Mouse (Mus musculus) layer of hippocampus, adult 11-12 months (tissue): Measurements from ENCODE around the gene Cntn5.

Experiments
- DNase-seq: peaks from one replicate; pipeline ENCODE4 v3.0.0; 2022; ENCODE audit warnings: low spot score

Cntn5 gene

DNA sequence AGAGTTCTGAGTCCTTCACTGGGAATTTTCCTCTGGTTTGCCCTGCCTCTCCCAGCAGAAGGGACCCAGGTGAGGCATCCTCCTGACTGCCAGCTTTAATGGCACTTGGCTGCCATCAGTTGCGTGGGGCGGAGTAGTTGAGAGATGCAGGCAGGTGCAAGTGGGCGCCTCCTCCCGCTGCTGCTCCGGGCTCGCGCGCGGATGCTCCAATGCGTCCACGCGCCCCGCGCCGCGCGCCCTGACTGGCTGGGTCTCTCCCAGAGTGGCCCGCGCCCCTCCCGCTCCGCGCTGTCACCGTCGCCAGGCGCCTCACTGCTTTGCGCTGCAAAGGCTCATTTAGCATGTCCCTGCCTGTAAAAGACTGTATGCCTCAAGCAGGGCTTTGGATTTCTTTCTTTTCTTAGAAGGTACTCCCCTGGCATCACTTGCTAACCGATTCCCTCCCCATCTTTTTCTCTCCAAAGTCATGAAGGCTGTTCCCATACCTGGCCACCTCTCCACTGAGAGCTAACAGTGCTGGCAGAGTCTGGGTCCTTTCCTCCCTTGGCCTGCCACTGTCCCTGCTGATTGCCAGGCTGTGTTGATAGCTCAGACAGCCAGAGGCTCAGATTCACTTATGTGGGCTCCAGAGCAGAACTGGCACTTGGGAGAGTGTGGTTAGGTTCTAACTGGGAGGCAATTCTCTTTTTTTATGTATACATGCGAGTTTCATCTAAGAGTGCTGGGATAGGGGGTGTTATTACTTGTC is at the start of gene Cntn5:
Gene Cntn5 (minus strand): TSS at position 160 of the 748 bp plus-strand sequence.
- DNase-seq = peak; percentile 68

DNA sequence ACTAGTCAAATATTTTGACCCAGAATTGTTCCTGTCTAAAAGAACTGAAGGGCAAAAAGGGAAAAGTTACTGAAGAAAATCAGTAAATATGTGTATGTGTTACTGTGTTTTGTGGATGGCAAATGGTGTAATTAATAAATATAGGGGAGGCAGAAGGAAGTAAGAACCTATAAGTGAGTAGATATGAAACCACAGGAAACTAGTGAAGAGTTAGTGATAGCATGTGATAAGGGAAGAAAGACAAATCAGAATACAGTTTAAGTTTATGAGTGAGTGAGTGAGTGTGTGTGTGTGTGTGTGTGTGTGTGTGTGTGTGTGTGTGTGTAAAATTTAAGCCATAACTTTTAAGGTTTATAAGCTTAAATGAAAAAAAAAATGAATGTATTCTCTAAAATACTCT is 45.9 kb upstream of the Cntn5 start:
- no peak for DNase-seq

DNA sequence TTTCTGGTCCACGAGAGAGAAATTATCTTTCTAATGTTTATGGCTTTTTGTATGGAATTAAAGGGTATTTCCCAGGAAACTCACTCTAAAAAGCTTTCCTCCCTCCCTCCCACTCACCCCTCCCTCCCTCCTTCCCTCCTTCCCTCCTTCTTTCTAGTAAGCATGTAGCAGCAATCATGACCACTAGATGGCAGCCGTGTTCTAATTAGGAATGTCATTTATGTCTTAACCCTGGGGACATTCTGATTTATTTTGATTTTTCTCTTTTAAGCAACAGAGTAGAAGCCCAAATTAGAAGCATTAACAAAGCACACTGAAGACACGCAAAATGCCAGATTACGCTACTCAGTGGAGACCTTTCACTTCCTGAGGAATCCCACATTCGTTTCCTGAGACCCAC is 5.0 kb upstream of the Cntn5 start:
- DNase-seq = peak; percentile 81

DNA sequence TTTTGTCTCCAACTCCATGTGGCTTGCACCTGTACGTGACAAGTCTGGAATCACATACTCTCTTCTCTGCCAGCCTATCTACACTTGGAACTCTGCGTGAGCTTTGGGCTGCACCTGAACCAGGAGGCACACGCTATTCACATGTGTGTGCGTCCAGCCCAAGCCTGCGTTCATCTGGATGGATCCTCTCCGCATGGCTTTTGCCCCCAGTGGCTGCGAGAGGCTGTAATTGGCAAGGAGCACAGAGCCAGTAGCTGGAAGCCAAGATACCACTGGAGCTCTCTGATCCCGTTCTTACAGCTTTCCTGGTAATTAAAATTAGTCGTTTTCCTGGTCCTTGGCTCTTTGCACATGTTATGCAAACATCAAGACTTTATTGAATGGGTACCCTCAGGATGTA is 1.1 kb upstream of the Cntn5 start:
- DNase-seq = no peak

DNA sequence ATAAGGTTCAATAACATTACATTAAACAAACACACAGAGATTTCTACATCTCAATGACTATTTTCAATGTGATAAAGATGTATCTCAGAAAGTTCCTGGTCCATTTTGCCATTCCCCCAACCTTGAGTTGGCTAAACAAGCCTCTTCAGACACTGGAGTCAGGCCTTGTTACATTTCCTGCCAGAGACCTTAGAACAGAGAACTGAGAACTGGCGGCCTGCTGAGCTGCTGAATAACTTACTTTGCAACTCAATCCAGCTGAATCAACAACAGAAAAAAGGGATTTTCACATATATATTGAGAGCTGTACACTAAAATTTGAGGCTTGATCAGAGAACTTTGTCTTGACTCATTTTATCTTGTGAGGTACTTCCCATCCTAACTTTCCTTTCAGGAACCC is 24.8 kb downstream of the Cntn5 start:
- no peak for DNase-seq

DNA sequence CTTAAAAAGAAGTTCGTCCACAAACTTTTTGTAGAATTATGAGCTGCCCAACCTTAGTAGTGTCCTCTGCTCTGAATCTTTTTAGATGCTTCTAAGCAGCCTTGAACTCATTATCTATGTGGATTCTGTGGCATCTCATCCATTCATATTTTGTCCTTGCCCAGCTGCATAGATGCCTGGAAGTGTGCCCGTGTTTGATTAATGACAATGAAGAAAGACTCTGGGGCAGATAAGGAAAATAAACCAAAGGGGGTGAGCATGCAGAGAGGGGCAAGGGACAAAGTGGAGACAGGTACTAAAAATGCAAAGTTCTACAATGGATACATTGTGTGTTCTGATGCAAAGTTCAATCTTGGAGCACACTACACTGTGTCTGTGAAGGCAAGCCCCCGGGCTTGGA is 30.7 kb downstream of the Cntn5 start:
- DNase-seq = no peak

DNA sequence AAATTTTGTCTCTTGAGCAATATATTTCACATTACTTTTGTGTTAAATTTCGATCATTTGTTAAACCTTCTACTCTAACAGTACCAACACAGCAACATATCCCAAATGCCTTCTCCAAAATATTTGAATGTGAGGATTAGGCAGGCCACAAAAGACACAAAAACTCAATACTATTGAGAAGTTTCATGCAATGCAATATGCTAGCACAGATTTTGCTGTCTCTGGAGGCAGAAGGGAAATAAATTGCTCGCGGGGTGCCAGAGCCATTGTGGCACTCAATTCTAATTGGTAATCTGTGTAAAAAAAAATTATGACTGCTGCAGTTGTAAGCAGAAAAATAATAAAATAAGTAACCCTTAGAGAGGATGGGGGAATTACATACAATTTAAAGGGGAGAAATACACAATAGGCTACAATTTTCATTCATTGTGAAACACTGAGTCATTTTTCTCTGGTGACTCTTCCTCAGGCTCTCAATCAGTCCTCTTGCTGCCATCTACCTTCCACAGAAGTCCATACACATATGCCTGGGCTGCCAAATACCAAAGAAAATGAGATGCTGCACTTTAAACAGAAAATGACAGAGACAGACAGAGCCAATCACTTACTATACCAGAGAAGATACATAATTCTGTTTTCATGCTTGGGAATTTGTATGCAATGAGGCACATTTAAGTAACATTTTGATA is 48.2 kb downstream of the Cntn5 start:
- no peak for DNase-seq

DNA sequence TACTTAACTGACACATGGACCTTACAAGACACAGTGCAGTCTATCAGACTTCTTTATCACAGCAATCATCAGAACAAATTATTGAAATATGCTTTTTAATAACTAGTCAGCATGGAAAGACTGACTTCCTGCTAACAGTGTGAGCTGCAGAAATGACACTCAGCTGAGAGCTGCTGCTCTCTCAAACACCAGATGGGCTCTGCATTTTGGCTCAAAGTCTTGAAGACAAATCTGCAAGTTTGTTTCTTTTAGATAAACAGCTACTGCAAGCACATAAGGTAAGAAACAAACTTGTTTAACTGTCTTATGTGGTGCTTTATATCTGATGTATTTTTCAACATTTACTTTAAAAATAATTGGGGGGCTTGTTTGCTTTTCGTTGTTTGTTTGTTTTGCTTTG is 87.9 kb downstream of the Cntn5 start:
- no peak for DNase-seq

DNA sequence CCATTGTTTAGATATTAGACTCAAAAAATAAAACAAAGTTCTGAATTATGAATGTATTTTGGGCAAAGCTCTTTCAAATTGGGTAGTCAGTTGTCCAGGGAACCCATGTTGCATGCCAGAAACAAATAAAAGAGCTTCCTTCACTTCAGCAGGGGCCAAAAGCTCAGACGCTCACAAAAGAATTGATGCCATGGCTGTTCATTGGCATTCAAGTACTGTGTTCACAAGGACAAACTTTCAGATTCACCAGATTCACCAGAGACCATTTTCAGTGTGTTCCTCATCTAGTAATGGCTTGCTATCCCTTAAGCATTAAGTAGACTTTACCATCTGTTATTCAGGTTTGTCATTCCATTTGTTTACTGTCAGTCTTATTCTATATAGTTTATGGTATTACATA is 107.4 kb downstream of the Cntn5 start:
- no peak for DNase-seq

DNA sequence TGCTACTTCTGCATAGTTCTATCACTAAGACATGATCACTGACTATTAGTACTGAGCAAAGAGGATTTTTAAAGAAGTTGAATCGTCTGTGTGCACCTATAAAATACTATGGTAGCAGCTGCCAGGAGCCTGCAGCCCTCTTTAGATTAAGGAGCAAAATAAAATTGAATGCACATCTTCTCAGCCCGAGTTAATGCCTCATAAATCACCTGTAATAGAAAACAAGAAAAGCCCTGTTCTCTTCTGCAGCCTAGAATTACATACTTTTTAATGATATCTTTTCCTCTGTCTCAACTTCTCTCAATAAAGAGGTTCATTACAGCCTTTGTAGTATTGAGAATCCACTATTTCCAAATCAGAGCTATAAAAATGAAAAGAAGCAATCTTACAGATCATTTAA is 109.5 kb downstream of the Cntn5 start:
- no peak for DNase-seq

DNA sequence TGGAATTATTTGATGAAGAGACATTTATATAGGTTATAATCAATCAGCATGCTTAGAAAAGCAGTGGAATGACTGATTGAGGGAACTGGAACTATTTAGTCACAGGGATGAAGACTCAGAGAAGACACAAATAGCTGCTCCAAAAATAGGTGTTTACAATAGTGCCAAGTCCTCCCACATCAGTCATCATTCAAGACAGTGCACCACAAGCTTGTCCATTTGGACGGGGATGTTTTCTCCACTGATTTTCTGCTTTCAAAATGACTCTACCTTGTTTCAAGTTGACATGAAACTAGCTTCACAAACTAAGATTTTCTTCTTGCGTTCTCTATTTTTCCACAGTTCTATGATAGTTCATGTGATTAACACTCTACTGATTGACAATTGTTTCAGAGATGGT is 172.7 kb downstream of the Cntn5 start:
- no peak for DNase-seq

DNA sequence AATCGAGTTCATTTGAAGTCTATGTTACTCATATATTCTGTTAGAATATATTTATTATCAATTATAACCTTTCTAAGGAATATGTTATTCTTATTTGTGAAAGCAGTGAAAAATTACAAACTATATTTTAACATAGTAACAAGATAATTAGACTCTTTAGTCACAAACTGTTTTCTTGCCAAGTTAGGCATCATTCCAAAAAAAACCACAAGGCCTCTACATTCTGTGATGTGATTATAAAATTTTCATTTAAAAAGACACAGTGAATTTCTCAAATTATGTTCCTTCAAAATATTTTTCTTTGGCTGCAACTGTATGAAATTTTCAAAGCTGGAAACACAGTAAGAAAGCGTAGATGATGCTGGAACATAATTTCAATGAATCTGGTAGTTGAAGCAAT is 180.4 kb downstream of the Cntn5 start:
- no peak for DNase-seq

DNA sequence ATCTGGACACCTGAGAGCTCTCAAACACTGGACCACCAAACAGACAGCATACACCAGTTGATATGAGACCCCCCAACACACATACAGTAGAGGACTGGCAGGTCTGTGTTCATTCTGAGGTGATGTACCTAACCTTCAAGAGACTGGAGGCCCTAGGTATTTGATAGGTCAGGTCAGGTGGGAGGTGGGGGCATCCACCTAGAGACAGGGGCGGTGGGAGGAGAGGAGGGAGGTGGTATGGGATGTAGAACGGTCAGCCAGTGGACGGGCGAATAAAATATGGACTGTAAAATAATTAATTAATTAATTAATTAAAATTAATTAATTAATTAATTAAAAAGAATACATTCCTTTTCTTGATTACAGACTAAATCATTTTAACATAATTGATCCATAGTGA is 182.5 kb downstream of the Cntn5 start:
- no peak for DNase-seq

DNA sequence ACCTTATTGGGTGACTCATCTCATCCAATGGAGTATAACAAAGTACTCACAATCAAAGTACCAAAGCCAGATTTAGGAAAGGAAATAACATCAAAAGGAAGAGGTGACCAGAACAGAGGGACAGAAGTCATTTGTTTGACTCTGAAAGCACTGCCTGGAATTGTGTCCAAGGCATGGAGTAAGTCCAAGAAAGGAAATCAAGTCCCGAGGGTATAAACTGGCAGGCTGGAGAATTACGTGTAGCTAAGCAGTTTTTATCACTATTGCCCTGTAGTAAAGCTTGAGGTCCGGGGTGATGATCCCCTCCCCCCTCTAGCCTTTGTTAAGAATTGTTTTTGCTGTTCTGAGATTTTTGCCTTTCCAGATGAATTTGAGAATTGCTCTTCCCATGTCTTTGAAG is 185.6 kb downstream of the Cntn5 start:
- DNase-seq = no peak

DNA sequence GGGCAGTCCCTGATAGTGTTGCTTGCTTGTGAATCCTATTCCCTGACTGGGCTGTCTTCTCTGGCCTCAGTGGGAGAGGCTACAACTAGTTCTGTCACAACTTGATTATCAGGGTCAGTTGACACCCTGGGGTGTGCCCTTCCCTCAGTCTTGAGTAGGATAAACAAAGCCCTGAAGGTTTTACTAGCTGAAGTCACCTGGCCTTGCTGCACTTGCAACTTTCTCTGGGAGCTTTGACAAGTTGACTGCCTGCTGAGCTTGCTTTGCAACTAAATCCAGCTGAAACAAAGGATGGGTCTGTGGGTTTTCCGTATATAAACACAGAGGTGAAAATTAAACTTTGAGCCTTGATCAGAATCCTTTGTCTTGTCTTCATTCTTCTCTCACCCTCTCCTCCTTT is 190.9 kb downstream of the Cntn5 start:
- no peak for DNase-seq

DNA sequence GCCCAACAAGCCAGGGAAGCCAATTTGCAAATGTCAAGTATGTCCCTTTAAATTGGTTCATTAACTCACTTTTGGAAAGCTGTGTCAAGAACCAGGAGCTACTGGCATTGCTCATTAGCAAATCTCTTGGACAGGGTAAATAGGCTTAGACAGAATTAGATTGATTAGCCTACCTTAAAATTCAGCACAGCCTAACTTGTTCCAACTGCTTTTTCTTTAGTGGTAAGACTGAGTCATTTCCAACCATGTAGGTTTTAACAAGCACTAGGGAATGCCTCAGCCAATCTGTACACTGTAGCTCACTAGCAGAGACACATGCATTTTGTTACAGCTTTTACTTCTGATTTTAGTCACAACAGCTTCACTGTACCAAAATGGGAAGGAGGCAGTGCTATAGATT is 222.9 kb downstream of the Cntn5 start:
- no peak for DNase-seq

DNA sequence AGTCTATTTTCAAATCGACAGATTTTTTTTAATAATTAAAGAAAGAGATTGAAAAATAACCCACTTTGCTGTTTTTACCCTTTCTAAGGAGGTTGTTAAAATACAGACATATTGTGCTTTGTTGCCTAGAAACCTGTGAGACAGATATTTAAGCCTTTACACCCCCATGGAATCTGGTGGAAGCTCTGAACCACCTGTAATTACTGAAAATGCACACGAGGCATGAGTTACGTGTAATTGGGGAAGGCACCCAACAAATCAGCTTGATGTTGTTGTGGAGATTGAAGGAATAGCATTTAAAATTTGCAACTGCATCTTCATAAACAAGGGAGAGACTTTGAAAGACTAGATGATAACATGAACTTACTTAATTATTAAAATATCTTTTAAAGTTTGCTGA is 223.4 kb downstream of the Cntn5 start:
- DNase-seq = no peak

DNA sequence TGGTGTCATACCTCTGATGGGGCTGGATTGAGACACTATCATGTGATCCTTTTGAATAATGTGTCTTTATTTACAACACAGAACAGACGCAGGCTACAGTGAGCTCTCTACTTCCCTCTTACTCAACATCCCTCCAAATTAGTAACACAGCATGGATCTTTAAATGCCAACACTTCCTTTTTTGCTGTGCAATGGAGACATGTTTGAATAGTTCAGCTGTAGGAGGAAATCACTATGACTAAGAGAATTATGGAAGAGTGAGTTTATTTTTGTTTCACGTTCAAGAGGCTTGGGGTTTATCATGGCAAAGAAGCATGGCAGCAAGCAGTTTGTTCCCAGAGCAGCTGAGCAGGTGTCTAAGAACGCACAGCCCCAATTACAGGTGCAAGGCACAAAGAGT is 235.9 kb downstream of the Cntn5 start:
- DNase-seq = no peak

DNA sequence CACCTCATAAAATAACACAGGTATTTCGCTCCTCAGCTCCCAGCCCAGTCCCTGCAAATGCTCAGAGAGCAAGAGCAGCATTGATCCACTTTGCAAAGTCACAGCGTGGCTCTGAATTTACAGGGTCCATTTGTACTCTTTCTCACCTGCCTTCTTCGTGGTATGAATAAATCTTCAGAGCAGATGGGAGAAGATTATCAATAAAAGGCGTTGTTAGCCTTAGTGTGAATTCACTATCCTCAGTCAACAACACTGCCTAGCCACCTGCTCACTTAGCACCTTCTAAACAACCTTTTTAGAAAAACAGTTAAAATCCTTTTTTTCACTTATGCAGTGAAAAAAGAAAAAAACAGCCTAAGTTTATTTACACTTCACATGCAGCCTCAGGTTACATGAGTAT is 237.1 kb downstream of the Cntn5 start:
- DNase-seq = no peak

DNA sequence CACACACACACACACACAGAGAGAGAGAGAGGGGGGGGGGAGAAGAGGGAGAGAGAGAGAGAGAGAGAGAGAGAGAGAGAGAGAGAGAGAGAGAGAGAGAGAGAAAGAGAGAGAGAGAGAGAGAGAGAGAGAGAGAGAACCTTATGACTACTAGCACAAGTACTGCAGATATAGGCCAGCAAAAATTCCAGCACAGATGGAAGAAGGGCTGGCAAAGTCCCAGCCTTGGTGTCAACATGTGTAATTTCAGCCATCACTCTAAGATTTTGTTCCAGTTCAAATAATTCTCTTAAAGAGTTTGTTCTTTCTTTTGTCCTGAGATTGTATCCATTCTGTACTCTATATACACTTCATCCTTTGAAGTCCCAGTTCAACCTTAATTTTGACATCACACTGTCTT is 238.8 kb downstream of the Cntn5 start:
- peak; percentile 19 for DNase-seq

DNA sequence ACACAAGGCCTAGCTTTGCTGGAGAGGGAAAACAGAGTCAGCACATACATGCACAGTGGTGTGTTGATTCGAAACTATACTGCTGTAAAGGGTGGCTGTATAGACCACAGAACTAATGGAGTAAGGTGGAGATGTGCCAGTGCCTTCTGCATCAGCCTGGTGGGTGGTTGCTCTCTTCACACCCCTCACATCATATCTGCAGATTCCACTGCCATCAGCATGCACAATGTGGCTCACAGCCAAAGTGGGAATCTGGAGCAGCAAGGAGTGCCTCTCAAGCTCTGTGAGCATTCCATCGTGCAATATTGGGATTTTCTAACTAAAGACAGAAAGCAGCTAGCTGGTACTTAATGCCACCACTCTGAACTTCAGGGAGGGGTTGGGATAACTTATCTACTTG is 241.5 kb downstream of the Cntn5 start:
- DNase-seq = peak; percentile 56

DNA sequence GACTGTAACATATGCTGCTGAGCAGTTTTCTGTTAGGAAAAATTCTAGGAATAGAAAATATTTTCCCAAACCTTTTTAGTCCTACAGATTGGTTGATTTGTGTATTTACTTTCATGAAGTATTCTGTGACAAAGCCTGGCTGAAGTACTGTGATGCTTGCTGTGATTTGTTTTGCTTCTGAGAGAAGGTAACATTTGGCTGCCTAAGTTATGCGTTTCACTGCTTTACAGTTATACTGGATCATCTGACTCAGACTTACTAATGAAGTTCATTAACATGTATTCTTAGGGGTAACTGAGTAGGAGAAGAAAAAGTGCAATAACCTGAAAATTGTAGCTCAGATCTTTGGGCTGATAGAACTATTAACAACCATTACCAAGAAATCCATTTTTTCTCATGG is 245.1 kb downstream of the Cntn5 start:
- DNase-seq = no peak

DNA sequence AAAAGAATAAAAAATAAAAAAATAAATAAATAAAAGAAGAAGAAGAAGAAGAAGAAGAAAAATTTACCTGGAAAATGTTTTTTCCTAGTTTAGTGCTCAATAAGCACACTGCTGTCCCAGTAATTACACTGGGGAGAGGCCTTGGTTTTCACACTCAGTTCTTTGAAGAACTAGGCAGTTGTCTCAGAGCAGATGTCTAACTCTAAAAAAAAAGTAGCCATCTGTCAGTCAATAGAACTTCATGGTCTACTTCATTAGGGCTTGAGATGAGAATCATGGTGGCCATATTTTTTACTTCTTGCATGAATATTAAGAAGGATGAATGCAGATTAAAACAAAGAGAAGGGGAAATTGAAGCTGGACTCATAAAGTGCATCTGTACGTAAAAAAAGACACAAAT is 246.5 kb downstream of the Cntn5 start:
- DNase-seq = no peak

DNA sequence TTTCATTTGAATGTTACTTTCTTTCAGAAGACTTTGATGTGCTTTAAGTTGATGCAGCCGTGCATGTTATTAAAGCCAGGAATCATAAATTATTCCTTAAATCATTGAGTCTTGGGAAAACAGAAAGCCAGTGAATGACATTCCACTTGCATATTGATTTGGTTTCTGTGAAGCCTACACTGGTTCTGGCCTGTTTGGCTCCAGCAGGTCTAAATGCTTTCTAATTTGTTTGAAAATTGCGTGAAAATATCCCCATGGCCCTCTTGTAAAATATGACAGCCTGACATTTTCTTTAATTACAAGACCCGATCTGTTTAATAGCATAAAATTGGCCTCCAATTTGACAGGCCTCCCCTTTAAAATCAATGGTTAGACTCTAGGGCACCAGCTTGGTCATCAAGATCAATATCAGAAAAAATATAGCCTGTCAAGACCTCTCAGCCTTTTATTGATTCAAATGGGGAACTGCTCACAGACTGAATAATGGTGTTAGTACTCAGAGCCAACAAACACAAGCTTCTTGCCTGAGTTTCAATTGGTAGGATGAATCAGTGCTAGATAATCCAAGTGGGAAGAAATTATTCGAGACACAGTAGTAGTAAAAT is 247.3 kb downstream of the Cntn5 start:
- no peak for DNase-seq
